Mouse (Mus musculus) erythroid progenitor cell, adult 5-6 weeks (primary cell): ENCODE data around the gene Ccdc159. TPM values are rescaled to one million over a fixed set of nuclear protein-coding genes. Genes with fewer than 3 reads are reported as not detected.
A peak's percentile ranks its signal among the peaks of the same experiment; 100 is the strongest.

Experiments
- ATAC-seq: replicated peaks from 2 replicates; pipeline ENCODE4 v1.8.0; 2016; ENCODE audit warnings: moderate number of reproducible peaks, mild to moderate bottlenecking, moderate TSS enrichment, inconsistent platforms; ENCODE audit not compliant: poor library complexity, low FRiP score, severe bottlenecking
- total RNA-seq, 2 experiments: library from RNA; stranded (forward) in 1 of 2; stranded (reverse) in 1 of 2; fragments of 150-400 nt in 1 of 2; fragments of 186-747, 209-891 nt in 1 of 2; gene quantifications; 2 replicates each; pipeline versions ENCODE4 v1.2.3 to v1.2.4; 2015 to 2017; ENCODE audit warnings: low replicate concordance in 2 of 2

Gene Ccdc159
- total RNA-seq (2015; ENCODE audit: low replicate concordance) (not detected in 2 replicates), total RNA-seq (2017; ENCODE audit: low replicate concordance) (not detected in 2 replicates)

GRCm38 (mm10) chr9:21927208-21927753, at the start of gene Ccdc159, which contains the start of gene Tmem205:
Ccdc159 (plus strand) TSS chr9:21927471.
Tmem205 (minus strand) TSS chr9:21927556.
- peak; percentile 65; the same call in 1 of the 2 replicates for ATAC-seq

- ATAC-seq, result no peak
These were observed 38.0 kb upstream of the Ccdc159 start for GRCm38 (mm10) chr9:21889229-21889628.

GRCm38 (mm10) chr9:21901223-21901820, 25.9 kb upstream of the Ccdc159 start:
- no peak for ATAC-seq

GRCm38 (mm10) chr9:21904031-21904430, 23.2 kb upstream of the Ccdc159 start:
- no peak for ATAC-seq

GRCm38 (mm10) chr9:21908216-21908615, 19.1 kb upstream of the Ccdc159 start:
- ATAC-seq, result no peak

GRCm38 (mm10) chr9:21909474-21910223, 17.6 kb upstream of the Ccdc159 start:
- ATAC-seq, result 0 out of 2 replicates have a peak, but pooled peaks have one; percentile 27

- no peak for ATAC-seq
These were observed 10.3 kb upstream of the Ccdc159 start for GRCm38 (mm10) chr9:21916851-21917492.

GRCm38 (mm10) chr9:21917493-21918034, 9.7 kb upstream of the Ccdc159 start:
- ATAC-seq, result no peak

- peak; percentile 97 for ATAC-seq
These were observed 9.2 kb upstream of the Ccdc159 start, which contains the start of gene Rab3d for GRCm38 (mm10) chr9:21918035-21918592. Rab3d (minus strand) TSS chr9:21918192.

- no peak for ATAC-seq
These were observed 8.4 kb upstream of the Ccdc159 start for GRCm38 (mm10) chr9:21918692-21919384.

GRCm38 (mm10) chr9:21923036-21923435, 4.2 kb upstream of the Ccdc159 start:
- no peak for ATAC-seq

GRCm38 (mm10) chr9:21923490-21924098, 3.7 kb upstream of the Ccdc159 start:
- ATAC-seq, result peak; percentile 33; the same call in 1 of the 2 replicates

GRCm38 (mm10) chr9:21924099-21924493, 3.2 kb upstream of the Ccdc159 start:
- ATAC-seq, result peak; percentile 83

- no peak for ATAC-seq
These were observed 2.2 kb upstream of the Ccdc159 start for GRCm38 (mm10) chr9:21925034-21925433.

GRCm38 (mm10) chr9:21925506-21925905, 1.8 kb upstream of the Ccdc159 start:
- no peak for ATAC-seq

GRCm38 (mm10) chr9:21926155-21926554, 1.1 kb upstream of the Ccdc159 start:
- ATAC-seq, result no peak

GRCm38 (mm10) chr9:21926784-21927183, 487 bp upstream of the Ccdc159 start:
- no peak for ATAC-seq

- ATAC-seq, result no peak
These were observed 1.9 kb downstream of the Ccdc159 start for GRCm38 (mm10) chr9:21929208-21929607.

- ATAC-seq, result no peak
These were observed 4.7 kb downstream of the Ccdc159 start for GRCm38 (mm10) chr9:21932006-21932405.
